Mouse (Mus musculus) forebrain, embryonic 14.5 days (tissue): ENCODE data around the gene Tex19.1. TPM values are rescaled to one million over a fixed set of nuclear protein-coding genes. Genes with fewer than 3 reads are reported as not detected.
"Not testable (repeated sequence)": the region's sequence is repeated elsewhere in the genome, so short reads cannot be mapped to it uniquely, and the experiment has no call there.

Source experiments
- ATAC-seq: fragments of 200-750 bp; cut with Nextera tagmentation; 2 replicates; pipeline ENCODE4 v1.8.0; 2017; ENCODE audit warnings: mild to moderate bottlenecking, moderate library complexity
- DNase-seq: peaks from one replicate; pipeline ENCODE4 v3.0.0-alpha.2; 2015; ENCODE audit warnings: low spot score
- H3K27ac ChIP-seq: fragments of 300-500 bp; sonication (generic); 2 replicates; pipeline ENCODE4 v1.5.1; 2014; ENCODE audit warnings: low read depth, mild to moderate bottlenecking, control low read depth, low read length, moderate library complexity
- H3K27me3 ChIP-seq: fragments of 300-500 bp; sonication (generic); replicated peaks from 2 replicates; pipeline ENCODE4 v1.6.1; 2014; ENCODE audit warnings: low read length, control low read depth, mixed read lengths; ENCODE audit not compliant: control insufficient read depth, insufficient read depth
- H3K36me3 ChIP-seq: fragments of 300-500 bp; sonication (generic); 2 replicates; pipeline ENCODE4 v1.6.1; 2014; ENCODE audit warnings: low read length, control low read depth; ENCODE audit not compliant: control insufficient read depth, insufficient read depth
- H3K4me1 ChIP-seq: fragments of 300-500 bp; sonication (generic); 2 replicates; pipeline ENCODE4 v1.6.1; 2014; ENCODE audit warnings: antibody characterized with exemption, low read length, control low read depth; ENCODE audit not compliant: control insufficient read depth, insufficient read depth
- H3K4me2 ChIP-seq: fragments of 300-500 bp; sonication (generic); 2 replicates; pipeline ENCODE4 v1.6.1; 2014; ENCODE audit warnings: mild to moderate bottlenecking, control low read depth, low read length
- H3K4me3 ChIP-seq: fragments of 300-500 bp; sonication (generic); 2 replicates; pipeline ENCODE4 v1.5.1; 2014; ENCODE audit warnings: low read depth, low read length, control low read depth
- H3K9ac ChIP-seq: fragments of 300-500 bp; sonication (generic); 2 replicates; pipeline ENCODE4 v1.6.1; 2014; ENCODE audit warnings: mild to moderate bottlenecking, low read length, control low read depth, moderate library complexity
- H3K9me3 ChIP-seq: fragments of 300-500 bp; sonication (generic); replicated peaks from 2 replicates; pipeline ENCODE4 v1.6.1; 2016; ENCODE audit warnings: low read length, control low read depth, mixed read lengths; ENCODE audit not compliant: control insufficient read depth
- WGBS: fragments of 180-500 bp; shearing (Covaris S2); extraction: QIAGEN DNeasy Blood & Tissue Kit; methylation state at CpG from one replicate; pipeline ENCODE4 v1.1.7; 2014; 5-methylcytosine and 5-hydroxymethylcytosine counted together
- polyA plus RNA-seq: library from polyadenylated mRNA; unstranded; fragments of >200 nt; fragmentation: Nextera tagmentation; extraction: Ambion mirVana; gene quantifications from 2 replicates; pipeline ENCODE4 v1.2.1, GENCODE M21; 2014

Tex19.1 gene
- polyA plus RNA-seq, result not detected in 2 replicates

DNA sequence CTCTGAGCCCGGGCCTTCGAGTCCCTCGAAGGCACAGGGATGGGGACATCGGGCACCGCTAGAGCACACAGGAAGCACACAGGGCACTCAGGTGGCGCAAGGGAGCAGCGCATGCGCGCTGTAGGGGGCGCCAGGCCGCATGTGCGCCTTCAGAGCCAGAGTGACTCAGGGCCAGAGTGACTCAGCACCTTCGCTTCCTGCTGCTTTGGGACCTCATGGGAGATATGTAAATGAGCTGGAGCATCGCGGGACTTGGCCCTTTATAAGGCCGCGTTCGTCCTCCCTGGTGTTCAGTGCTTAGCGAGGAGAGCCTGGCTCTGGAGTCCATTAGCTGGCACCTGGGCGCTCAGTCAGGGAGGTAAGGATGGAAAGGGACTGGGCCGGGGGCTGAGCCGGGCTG, at the start of gene Tex19.1:
Tex19.1 (plus strand) TSS at position 279 of the 400 bp plus-strand sequence.
- WGBS, result 92% methylated on average over 22 of the region's 22 CpGs
- Histone ChIP-seq H3K9me3 (no peaks in the 10 kb centered on the region), H3K36me3 (no peaks in the 10 kb centered on the region), H3K4me3 (no peak within 1 kb of the TSS), H3K27ac (no peak within 1 kb of the TSS), H3K9ac (no peak within 1 kb of the TSS), H3K27me3 (no peaks in the 10 kb centered on the region), H3K4me1 (no peaks in the 10 kb centered on the region), H3K4me2 (no peak within 1 kb of the TSS)
- ATAC-seq, result no peak
- DNase-seq, result no peak

GRCm38 (mm10) chr11:121099762-121100161, 46.2 kb upstream of the Tex19.1 start:
- Histone ChIP-seq H3K9me3 (no peaks in the 10 kb centered on the region), H3K4me1 (no peaks in the 10 kb centered on the region), H3K36me3 (no peaks in the 10 kb centered on the region), H3K4me2 (no peak overlapping the region), H3K27ac (no peak overlapping the region), H3K27me3 (no peaks in the 10 kb centered on the region), H3K4me3 (no peak overlapping the region), H3K9ac (no peak overlapping the region)
- ATAC-seq (no peak), DNase-seq (no peak)
- 77% methylated on average over 7 of the region's 7 CpGs for WGBS

GRCm38 (mm10) chr11:121100692-121101091, 45.3 kb upstream of the Tex19.1 start:
- DNase-seq, result no peak
- WGBS, result 71% methylated on average over 7 of the region's 7 CpGs
- no peaks in the 10 kb centered on the region for H3K9me3 ChIP-seq
- H3K4me1 ChIP-seq, result no peaks in the 10 kb centered on the region
- H3K27ac ChIP-seq, result no peak overlapping the region
- no peaks in the 10 kb centered on the region for H3K27me3 ChIP-seq
- no peak for ATAC-seq
- no peak overlapping the region for H3K9ac ChIP-seq
- no peak overlapping the region for H3K4me3 ChIP-seq
- no peaks in the 10 kb centered on the region for H3K36me3 ChIP-seq
- H3K4me2 ChIP-seq, result no peak overlapping the region

DNA sequence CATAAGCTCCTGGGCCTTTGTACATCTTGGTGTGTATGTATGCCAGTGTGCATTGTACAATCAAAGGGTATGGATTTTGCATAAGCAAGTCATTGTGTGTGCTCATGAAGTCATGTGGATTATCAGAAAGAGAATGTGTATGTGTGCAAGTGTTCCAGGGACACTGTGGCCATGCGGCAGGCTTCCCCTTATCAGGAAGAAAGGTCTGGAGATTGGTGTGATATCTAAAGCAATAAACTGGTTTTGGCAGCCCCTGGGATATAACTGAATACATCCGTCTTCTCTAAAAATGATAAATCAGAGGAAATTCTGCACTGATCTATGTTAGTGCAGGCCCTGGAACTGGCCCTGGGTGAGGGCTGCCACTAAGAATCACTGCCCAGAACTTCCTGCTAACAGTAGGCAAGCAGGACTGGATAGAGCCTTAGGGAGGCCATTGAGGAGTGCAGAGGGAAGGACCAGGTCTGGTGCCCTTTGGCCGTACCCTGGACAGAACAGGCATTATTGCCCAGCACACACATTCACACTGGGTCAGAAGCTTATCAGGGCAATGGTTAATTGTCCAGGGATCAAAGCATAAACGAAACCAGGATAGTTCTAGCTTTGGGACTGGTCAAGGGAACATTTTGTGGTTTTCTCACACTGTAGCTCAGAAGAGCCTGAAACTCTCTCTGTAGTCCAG, 44.7 kb upstream of the Tex19.1 start:
- Histone ChIP-seq H3K27me3 (no peaks in the 10 kb centered on the region), H3K4me2 (no peak overlapping the region), H3K36me3 (no peaks in the 10 kb centered on the region), H3K4me3 (no peak overlapping the region), H3K4me1 (no peaks in the 10 kb centered on the region), H3K9me3 (no peaks in the 10 kb centered on the region), H3K9ac (no peak overlapping the region), H3K27ac (no peak overlapping the region)
- ATAC-seq, result no peak
- 86% methylated on average over 4 of the region's 4 CpGs for WGBS
- DNase-seq, result no peak

DNA sequence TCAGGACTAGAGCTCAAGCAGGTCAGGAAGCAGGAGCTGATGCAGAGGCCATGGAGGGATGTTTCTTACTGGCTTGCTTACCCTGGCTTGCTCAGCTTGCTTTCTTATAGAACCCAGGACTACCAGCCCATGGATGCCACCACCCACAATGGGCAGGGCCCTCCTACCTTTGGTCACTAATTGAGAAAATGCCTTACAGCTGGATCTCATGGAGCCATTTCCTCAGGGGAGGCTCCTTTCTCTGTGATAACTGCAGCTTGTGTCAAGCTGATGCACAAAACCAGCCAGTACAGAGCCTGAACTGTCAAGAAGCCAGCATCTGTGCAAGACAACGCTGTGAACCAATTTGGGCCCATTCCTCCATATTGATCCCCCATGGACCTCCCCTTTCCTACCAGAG, 38.7 kb upstream of the Tex19.1 start:
- H3K4me3 ChIP-seq, H3K27me3 ChIP-seq, DNase-seq, H3K4me2 ChIP-seq, H3K9me3 ChIP-seq, H3K4me1 ChIP-seq, H3K9ac ChIP-seq, ATAC-seq, H3K27ac ChIP-seq, H3K36me3 ChIP-seq: not testable (repeated sequence)
- WGBS, result 67% methylated on average over 1 of the region's 1 CpGs

- DNase-seq, result no peak
- H3K27me3 ChIP-seq, result 0 out of 2 replicates have a peak, but pooled peaks cover 5% of the 10 kb centered on the region
- H3K9ac ChIP-seq, result no peak overlapping the region
- no peak overlapping the region for H3K4me3 ChIP-seq
- H3K36me3 ChIP-seq, result no peaks in the 10 kb centered on the region
- no peak overlapping the region for H3K4me2 ChIP-seq
- 74% methylated on average over 9 of the region's 9 CpGs for WGBS
- no peaks in the 10 kb centered on the region for H3K9me3 ChIP-seq
- no peak overlapping the region for H3K27ac ChIP-seq
- no peak for ATAC-seq
- peaks cover 8% of the 10 kb centered on the region for H3K4me1 ChIP-seq
Observed at GRCm38 (mm10) chr11:121108061-121108460, 37.9 kb upstream of the Tex19.1 start.

DNA sequence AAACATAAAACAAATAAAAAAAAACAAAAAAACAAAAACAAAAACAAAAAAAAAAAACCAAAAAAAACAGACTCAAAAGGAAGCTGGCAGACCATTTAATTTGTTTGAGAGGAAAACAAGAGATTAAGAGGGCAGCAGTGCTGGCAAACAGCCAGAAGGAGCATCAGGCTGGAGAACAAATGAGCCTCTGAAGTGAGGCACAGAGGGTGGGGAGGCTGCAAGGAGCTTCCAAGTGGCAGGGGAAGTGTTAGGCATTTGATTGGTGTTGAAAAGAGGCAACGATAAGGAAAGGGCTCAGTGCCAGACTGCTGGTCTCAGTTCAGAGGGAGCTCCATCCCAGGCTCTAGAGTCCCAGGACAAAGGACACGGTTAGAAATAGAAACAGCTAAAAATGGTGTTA, 36.0 kb upstream of the Tex19.1 start:
- Histone ChIP-seq H3K9ac (no peak overlapping the region), H3K4me3 (no peak overlapping the region), H3K9me3 (no peaks in the 10 kb centered on the region), H3K36me3 (no peaks in the 10 kb centered on the region), H3K4me1 (peaks cover 8% of the 10 kb centered on the region), H3K4me2 (no peak overlapping the region), H3K27me3 (0 out of 2 replicates have a peak, but pooled peaks cover 5% of the 10 kb centered on the region), H3K27ac (no peak overlapping the region)
- peak; percentile 93 for DNase-seq
- 2% methylated on average over 2 of the region's 2 CpGs for WGBS
- peak; percentile 83; the same call in 1 of the 2 replicates for ATAC-seq

- Histone ChIP-seq H3K9me3 (no peaks in the 10 kb centered on the region), H3K4me1 (peaks cover 8% of the 10 kb centered on the region), H3K4me2 (no peak overlapping the region), H3K4me3 (no peak overlapping the region), H3K27ac (no peak overlapping the region), H3K9ac (no peak overlapping the region), H3K27me3 (0 out of 2 replicates have a peak, but pooled peaks cover 5% of the 10 kb centered on the region), H3K36me3 (no peaks in the 10 kb centered on the region)
- WGBS, result 92% methylated on average over 3 of the region's 3 CpGs
- DNase-seq (no peak), ATAC-seq (no peak)
Observed at GRCm38 (mm10) chr11:121111051-121111450, 34.9 kb upstream of the Tex19.1 start.

DNA sequence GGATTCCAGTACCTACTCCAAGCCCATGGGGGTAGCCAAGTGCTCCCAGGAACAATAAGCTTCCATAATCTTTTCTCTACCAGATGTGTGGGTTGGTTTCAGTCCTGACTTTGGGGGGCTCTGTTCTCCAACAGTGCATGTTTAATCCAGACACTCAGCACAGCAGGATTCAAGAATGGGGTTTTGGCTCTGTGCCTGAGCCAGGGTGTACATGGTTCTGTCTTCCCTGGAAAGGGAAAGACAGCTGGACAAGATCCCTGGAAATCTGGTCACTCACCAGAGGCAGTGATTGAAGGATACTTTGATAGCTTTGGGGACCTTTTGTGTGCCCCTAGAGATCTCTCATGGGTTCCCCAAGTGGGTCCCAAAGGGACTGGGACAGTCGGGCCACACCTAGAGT, 34.3 kb upstream of the Tex19.1 start:
- Histone ChIP-seq H3K4me2 (no peak overlapping the region), H3K27me3 (0 out of 2 replicates have a peak, but pooled peaks cover 5% of the 10 kb centered on the region), H3K9me3 (no peaks in the 10 kb centered on the region), H3K4me1 (peaks cover 8% of the 10 kb centered on the region), H3K27ac (no peak overlapping the region), H3K36me3 (no peaks in the 10 kb centered on the region), H3K4me3 (no peak overlapping the region), H3K9ac (no peak overlapping the region)
- DNase-seq (peak; percentile 19), ATAC-seq (no peak)
- WGBS, result 92% methylated on average over 1 of the region's 1 CpGs
